Mouse (Mus musculus) kidney, adult 2 months (tissue): Measurements from ENCODE around the gene Atf3. TPM values are rescaled to one million over a fixed set of nuclear protein-coding genes. Genes with fewer than 3 reads are reported as not detected.
A peak's percentile ranks its signal among the peaks of the same experiment; 100 is the strongest.

Experiments
- DNase-seq: peaks from one replicate; pipeline ENCODE4 v3.0.0; 2021
- H3K27ac ChIP-seq: fragments of 200-500 bp; 2 replicates; pipeline ENCODE4 v1.5.1; 2012; ENCODE audit warnings: low read depth, low read length, control low read depth, inconsistent platforms; ENCODE audit not compliant: insufficient read depth
- H3K27me3 ChIP-seq: fragments of 200-500 bp; replicated peaks from 2 replicates; pipeline ENCODE4 v1.6.1; 2012; ENCODE audit warnings: mild to moderate bottlenecking, moderate library complexity, low read length, inconsistent platforms; ENCODE audit not compliant: control insufficient read depth, insufficient read depth
- H3K36me3 ChIP-seq: fragments of 200-500 bp; 2 replicates; pipeline ENCODE4 v1.6.1; 2012; ENCODE audit warnings: mild to moderate bottlenecking, moderate library complexity, low read length, inconsistent platforms; ENCODE audit not compliant: control insufficient read depth, insufficient read depth
- H3K4me1 ChIP-seq: fragments of 200-500 bp; 2 replicates; pipeline ENCODE4 v1.6.1; 2011; ENCODE audit warnings: low read length; ENCODE audit not compliant: control insufficient read depth, insufficient read depth
- H3K4me3 ChIP-seq: fragments of 200-500 bp; 2 replicates; pipeline ENCODE4 v1.5.1; 2011; ENCODE audit warnings: mild to moderate bottlenecking, low read depth, low read length, control low read depth; ENCODE audit not compliant: insufficient read depth
- CTCF ChIP-seq: fragments of 200-500 bp; conservative IDR thresholded peaks from 2 replicates; pipeline ENCODE4 v1.5.1; 2011; ENCODE audit warnings: low read depth, mild to moderate bottlenecking, control low read depth, low read length, moderate library complexity, mixed read lengths; ENCODE audit not compliant: insufficient read depth, insufficient read length
- POLR2A ChIP-seq: fragments of 200-500 bp; IDR thresholded peaks from one replicate; pipeline ENCODE4 v1.6.1; 2011; ENCODE audit warnings: low read depth, low read length, control low read depth
- WGBS: fragments of 180-500 bp; shearing (Covaris S2); methylation state at CpG from one replicate; pipeline ENCODE4 v1.1.7; 2018; 5-methylcytosine and 5-hydroxymethylcytosine counted together
- polyA plus RNA-seq: library from polyadenylated mRNA; depleted of rRNA; stranded (reverse); fragments of >200 nt; gene quantifications from 2 replicates; pipeline ENCODE4 v1.2.3, GENCODE M21; 2012; rRNA removed

The Atf3 gene
- polyA plus RNA-seq, 1 experiment: 1.5 TPM

GRCm38 (mm10) chr1:191132240-191132639 lies 85.6 kb downstream of the Atf3 start:
- Histone ChIP-seq H3K36me3 (no peaks in the 10 kb centered on the region), H3K27me3 (no peaks in the 10 kb centered on the region), H3K4me1 (no peaks in the 10 kb centered on the region), H3K4me3 (no peak overlapping the region), H3K27ac (no peak overlapping the region)
- TF ChIP-seq POLR2A (no peak), CTCF (no peak)
- 75% methylated on average over 5 of the region's 5 CpGs for WGBS
- no peak for DNase-seq

- TF ChIP-seq POLR2A (no peak), CTCF (no peak)
- DNase-seq: no peak
- 91% methylated on average over 2 of the region's 2 CpGs for WGBS
Measured at GRCm38 (mm10) chr1:191131692-191132091, 86.1 kb downstream of the Atf3 start.

GRCm38 (mm10) chr1:191125811-191126638 lies 91.8 kb downstream of the Atf3 start:
- no peaks in the 10 kb centered on the region for H3K27me3 ChIP-seq
- H3K4me1 ChIP-seq: no peaks in the 10 kb centered on the region
- peak; percentile 60 for DNase-seq
- no peak overlapping the region for H3K27ac ChIP-seq
- 15% methylated on average over 38 of the region's 38 CpGs for WGBS
- no peaks in the 10 kb centered on the region for H3K36me3 ChIP-seq
- TF ChIP-seq POLR2A (no peak), CTCF (peak; percentile 75)
- H3K4me3 ChIP-seq: peak overlapping the region; percentile 2; the same call in 1 of the 2 replicates

More at GRCm38 (mm10) chr1:191131692-191132091, 86.1 kb downstream of the Atf3 start:
- H3K27me3 ChIP-seq: no peaks in the 10 kb centered on the region
- no peaks in the 10 kb centered on the region for H3K36me3 ChIP-seq
- H3K4me3 ChIP-seq: no peak overlapping the region
- no peaks in the 10 kb centered on the region for H3K4me1 ChIP-seq
- H3K27ac ChIP-seq: no peak overlapping the region

GRCm38 (mm10) chr1:191124288-191124687 lies 93.6 kb downstream of the Atf3 start:
- DNase-seq: no peak
- WGBS: 68% methylated on average over 4 of the region's 4 CpGs
- Histone ChIP-seq H3K36me3 (no peaks in the 10 kb centered on the region), H3K4me1 (no peaks in the 10 kb centered on the region), H3K4me3 (no peak overlapping the region), H3K27ac (no peak overlapping the region), H3K27me3 (no peaks in the 10 kb centered on the region)
- TF ChIP-seq CTCF (no peak), POLR2A (no peak)

- no peak for DNase-seq
- Histone ChIP-seq H3K27me3 (no peaks in the 10 kb centered on the region), H3K4me1 (no peaks in the 10 kb centered on the region), H3K36me3 (no peaks in the 10 kb centered on the region), H3K27ac (no peak overlapping the region), H3K4me3 (no peak overlapping the region)
- TF ChIP-seq CTCF: no peak
- TF ChIP-seq POLR2A: no peak
- WGBS: 85% methylated on average over 2 of the region's 2 CpGs
Measured at GRCm38 (mm10) chr1:191123696-191124095, 94.1 kb downstream of the Atf3 start.

GRCm38 (mm10) chr1:191122744-191123143 lies 95.1 kb downstream of the Atf3 start:
- WGBS: 49% methylated on average over 3 of the region's 3 CpGs
- Histone ChIP-seq H3K27me3 (no peaks in the 10 kb centered on the region), H3K4me1 (no peaks in the 10 kb centered on the region), H3K27ac (no peak overlapping the region), H3K36me3 (no peaks in the 10 kb centered on the region), H3K4me3 (no peak overlapping the region)
- TF ChIP-seq POLR2A (no peak), CTCF (no peak)
- DNase-seq: peak; percentile 17

Other genes starting within 250 kb of the Atf3 start
- gene Vash2, start 238.7 kb downstream of the Atf3 start, polyA plus RNA-seq: 0.15 and 0.22 TPM in 2 replicates
- 10.8 and 16.1 TPM in 2 replicates for gene Flvcr1, start 191.9 kb downstream of the Atf3 start, polyA plus RNA-seq
- not detected in 2 replicates for gene Spata45, start 181.4 kb downstream of the Atf3 start, polyA plus RNA-seq
- 8.1 and 10.4 TPM in 2 replicates for gene Tatdn3, start 155.1 kb downstream of the Atf3 start, polyA plus RNA-seq
- 0.31 and 0.43 TPM in 2 replicates for gene Nsl1, start 155.0 kb downstream of the Atf3 start, polyA plus RNA-seq
- gene Batf3, start 120.2 kb downstream of the Atf3 start, polyA plus RNA-seq: 4.1 and 4.9 TPM in 2 replicates
- gene Fam71a, start 53.2 kb downstream of the Atf3 start, polyA plus RNA-seq: not detected in 2 replicates
- gene Nenf, start 100.2 kb upstream of the Atf3 start, polyA plus RNA-seq: 146 and 165 TPM in 2 replicates
- 22.1 and 22.2 TPM in 2 replicates for gene Tmem206, start 107.9 kb upstream of the Atf3 start, polyA plus RNA-seq
- gene Ppp2r5a, start 185.2 kb upstream of the Atf3 start, polyA plus RNA-seq: 69.6 and 73.2 TPM in 2 replicates